Mouse (Mus musculus) ovary, postnatal 10 days (tissue): Measurements from ENCODE around the gene Zfp385b.

Source experiments
- DNase-seq: peaks from one replicate; pipeline ENCODE4 v3.0.0; 2022; ENCODE audit warnings: low spot score

Zfp385b gene

DNA sequence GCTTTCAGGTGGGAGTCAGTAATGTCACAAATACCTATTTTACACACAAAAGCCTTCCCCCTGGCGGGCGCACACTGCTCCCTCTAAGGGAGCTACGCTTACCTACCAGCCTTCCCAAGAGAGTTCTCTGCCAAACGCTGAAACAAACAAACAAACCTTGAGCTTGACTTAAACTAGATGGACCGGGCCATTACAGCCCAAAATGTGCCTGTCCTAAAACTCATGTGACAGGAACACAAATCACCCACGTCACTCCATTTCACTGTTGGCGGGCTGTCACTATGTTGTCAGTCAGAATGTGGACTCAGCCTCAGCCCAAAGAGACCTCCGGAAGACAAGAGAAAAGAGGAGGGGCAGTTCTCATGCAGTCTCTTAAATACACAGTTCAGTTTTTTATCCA, 300.7 kb downstream of the Zfp385b start:
- DNase-seq, result no peak

DNA sequence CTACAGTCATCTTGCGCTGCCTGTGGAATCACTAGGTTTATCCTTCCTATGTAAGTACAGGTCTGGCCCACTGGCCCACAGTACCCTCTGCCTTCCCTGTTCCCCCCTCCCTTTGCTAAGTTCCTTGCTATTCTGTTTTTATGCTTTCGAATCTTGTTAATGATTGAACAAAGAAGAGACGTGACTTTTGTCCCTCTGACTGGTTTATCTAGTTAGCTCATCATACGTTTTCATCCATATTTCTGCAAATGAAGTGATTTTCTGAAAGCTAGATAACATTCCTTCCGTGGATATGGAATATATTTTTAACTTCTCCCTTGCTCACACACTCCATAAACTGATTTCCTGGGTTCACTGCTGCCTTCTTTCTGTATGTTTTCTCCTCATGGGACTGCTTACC, 302.8 kb downstream of the Zfp385b start:
- DNase-seq, result no peak

DNA sequence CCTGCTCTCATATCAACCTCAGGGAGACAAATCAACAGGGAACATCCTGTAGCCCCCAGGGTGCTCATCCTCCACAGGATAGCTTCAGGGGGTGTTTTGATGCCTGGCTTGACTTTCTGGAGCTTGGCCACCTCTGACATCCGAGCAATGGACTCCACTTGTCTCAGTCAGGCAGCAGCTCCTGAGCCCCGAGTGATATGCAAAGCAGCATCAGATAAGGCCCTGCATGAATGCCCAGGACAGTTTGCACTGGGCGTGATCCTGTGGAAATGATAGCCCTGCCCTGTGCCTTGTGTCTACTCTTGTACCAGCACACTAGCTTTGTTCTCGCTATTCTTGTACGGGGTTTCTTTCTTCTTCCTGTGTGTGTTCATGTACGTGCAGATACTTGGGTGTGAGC, 303.8 kb downstream of the Zfp385b start:
- DNase-seq, result no peak

DNA sequence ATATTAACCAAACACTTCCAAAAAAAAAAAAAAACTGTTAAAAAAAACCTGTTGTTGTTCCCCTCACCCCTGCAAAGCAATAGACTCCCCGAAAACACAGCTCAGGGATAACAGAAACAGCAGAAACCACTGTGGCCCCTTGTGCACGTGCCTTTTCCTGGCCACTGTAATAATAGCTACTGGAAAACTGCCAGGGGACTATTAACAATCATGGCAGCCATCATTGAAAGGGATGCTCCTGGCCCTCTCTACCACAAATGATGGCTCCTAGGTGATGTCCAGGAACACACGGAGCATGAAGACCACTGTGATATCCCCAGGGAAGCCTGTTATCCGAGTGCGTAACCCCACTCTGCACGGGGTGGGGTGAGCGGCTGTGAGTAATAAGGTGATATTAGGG, 304.4 kb downstream of the Zfp385b start:
- no peak for DNase-seq

DNA sequence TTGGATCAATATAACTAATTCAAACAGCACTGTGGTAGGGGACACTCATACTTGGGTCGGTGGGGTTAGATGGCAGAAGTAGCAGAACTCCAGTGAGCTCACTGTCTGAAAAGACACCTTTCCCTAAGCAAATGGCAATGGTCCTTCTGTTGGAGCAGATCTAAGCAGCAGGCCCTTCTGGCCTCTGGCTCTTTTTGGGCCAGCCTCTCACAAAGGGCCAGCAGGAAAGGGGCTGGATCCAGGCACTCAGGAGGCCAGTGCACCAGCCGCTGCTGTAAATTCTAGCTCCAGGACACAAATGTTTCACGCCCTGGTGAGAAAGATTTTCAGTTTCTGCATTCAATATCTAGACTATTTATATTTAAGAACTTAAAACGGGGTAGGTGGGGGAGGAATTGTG, 305.0 kb downstream of the Zfp385b start:
- DNase-seq, result no peak

DNA sequence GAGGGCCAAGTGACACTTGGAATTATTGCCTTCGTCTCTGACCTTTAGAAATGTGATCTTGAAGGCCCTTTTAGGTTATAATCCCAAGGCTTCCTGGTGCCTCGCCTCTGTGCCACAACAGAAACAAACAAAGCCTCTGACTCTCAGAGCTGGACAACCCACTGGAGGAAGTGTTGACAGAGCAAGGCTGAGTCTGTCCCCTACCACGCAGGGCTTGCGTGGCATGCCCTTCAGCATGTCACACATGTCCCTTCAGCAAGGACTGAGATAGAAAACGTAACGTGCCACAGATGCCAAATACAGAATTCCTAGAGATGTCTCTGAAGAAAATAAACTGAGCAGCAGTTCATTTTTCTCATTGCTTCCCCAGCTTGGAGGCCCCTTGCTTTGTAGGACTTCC, 310.7 kb downstream of the Zfp385b start:
- DNase-seq, result no peak

DNA sequence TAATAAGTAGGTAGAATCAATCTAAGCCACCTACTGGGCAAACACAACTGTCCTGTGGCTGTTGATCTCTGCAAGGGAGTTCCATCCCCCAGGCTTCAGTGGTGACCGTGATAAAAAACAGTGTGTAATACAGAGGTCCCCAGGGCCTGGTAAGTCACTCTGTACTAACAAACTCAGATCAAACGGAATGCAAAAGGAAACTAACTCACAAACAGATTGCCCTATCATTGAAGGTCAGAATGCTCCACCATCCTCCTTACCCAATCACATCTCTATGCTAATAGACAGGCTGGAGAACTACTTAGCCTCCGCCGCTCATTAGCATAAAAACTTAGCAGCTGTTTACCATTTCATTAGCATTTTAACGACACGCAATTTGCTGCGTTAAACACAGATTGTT, 313.1 kb downstream of the Zfp385b start:
- DNase-seq, result no peak

DNA sequence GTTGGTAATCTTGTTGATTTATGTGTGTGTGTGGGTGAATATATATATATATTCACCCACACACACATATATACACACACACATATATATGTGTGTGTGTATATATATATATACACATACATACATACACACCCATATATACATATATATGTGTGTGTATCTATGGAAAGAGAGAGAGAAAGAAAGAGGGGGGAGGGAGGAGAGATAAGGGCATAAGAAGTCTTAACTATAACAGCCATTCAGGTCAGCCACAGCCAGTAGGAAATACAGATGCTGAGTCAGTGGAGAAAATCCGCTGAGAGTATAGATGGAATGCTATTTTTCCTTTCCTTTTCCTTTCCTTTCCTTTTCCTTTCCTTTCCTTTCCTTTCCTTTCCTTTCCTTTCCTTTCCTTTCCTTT, 313.8 kb downstream of the Zfp385b start:
- DNase-seq, result no peak

DNA sequence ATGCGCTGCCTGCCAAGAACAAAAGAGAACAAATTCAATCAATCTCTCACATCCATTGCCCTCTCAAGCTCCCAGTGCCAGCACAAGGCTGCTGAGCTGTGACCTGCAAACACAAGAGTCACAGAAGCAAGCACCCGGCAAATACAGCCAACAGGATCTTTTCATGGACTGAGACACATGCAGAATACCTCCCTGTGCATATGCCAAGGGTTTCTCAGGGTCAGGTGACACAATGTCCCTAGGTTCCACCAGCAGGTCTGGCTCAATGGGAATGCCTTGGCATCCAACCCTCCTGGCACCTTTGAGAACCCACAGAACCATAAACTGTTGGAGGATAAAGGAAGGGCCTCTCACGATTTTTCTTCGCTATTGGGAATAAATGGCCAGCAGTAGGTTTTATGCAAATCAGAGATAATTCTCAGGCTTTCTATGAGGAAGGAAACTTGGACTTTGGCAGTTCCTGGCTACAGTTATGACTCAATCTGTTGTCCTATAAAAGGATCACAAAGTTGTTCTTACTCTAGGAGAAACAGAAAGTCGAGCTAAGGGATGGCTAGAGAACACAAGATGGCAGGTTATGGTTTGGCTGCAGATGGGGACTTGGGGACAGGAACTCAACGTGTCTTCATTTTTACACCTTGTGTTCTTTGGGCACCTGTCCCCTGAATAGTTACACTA, 315.6 kb downstream of the Zfp385b start:
- DNase-seq, result no peak

DNA sequence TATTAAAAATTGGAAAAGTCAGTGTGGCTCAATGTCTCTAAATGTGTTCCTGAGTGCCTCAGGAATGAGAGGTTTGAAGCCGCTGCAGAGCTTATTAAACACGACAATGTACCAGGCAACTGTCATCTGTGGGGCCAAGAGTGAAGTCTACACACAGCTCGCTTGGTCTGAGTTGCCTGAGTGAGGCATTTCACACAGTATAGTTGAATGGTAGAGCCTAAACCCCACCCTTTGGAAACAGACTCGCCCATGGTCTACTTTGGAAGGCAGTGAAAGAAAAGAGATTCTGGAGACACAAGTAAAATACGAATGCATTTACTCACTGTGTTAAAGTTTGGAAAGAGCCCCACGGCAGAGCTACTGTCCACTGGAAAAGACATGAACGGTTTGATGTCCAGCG, 316.2 kb downstream of the Zfp385b start:
- no peak for DNase-seq

DNA sequence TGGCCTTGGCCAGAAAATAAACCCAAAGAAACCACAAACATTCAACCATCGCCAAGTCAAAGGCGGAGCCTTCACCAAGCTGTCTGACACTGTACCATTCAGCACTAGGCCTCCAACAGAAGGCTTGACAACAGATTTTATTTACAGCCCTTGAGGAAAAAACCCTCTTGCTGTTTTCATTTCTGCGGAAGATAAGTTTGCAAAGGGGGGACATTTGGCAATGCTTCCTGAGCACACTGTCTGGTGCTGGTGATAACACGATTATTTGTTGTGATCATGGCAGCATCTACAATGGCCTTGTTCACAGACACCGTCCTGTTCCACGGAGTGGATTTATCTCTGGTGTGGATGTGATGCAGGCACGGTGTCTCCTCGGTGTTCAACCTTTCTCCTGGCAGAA, 317.0 kb downstream of the Zfp385b start:
- no peak for DNase-seq

DNA sequence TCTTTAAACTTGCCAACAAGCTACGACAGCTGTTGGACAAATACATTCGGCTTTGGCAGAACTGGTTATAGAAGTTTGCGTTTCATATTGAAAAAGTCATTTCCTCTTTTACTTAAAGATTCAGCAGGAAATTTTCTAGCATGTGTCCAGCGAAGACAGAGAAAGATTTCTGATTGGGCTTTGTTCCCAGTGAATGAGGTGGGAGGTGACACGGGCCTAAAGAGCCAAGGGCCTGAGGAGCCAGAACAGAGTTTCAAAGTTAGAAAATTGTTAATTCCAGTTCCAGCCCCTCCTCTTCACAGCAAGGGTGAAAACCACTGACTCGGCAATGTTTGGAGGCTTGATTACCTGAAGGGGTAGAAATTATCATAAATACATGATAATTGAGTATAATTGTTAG, 319.0 kb downstream of the Zfp385b start:
- no peak for DNase-seq

DNA sequence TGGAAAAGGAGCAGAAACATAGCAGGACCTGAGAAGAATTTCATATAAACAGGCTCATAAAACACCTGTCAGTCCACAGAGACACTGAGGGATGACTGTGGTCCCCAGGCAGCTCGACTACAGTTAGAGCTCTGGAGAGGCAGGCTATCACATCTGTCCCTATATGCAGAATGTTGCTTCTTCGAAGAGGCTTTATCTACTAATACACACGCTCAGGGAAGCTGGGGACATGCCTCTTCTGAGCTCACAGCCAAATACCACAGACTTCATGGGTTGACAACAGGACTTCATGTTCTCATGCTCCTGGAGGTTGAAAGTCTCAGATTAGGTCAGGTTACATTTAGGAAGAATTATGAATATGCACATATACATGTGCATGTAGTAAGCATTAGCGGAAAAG, 321.1 kb downstream of the Zfp385b start:
- DNase-seq, result no peak

DNA sequence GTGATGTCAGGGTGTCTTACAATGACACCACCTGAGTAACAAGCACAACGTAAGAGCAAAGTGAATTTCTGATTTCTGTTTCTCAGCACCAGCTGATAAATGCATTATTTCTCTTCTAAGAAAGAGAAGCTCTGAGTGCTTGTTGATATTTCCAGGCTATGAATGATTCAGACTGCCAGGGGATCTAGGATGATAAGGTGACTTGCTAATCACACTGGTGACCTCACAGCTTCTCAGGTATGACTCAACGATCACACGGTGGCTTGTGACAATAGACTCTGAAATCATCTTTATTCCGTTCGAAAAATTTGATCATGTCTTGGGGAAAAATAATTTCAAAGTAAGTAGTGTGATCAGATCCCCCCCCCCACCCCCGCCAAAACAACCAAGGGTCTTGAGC, 321.5 kb downstream of the Zfp385b start:
- no peak for DNase-seq

DNA sequence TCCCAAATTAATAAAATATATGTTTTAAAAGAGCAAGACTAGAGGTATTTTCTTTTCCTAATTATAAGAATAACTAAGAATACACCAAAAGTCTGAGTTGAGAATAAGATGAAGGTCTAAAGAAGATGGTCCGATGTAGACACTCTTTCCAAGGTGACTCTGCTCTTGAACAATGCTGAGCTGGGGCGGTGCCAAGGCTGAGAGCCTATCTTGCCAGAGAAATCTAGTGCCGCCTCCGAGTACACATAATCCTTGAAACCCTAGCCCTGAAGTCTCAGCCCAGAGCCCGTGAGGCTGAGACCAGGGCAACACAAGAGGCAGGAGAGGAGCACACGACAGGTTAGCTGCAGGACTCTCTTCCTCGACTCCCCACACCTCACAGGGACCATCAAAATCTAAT, 323.4 kb downstream of the Zfp385b start:
- DNase-seq, result no peak

DNA sequence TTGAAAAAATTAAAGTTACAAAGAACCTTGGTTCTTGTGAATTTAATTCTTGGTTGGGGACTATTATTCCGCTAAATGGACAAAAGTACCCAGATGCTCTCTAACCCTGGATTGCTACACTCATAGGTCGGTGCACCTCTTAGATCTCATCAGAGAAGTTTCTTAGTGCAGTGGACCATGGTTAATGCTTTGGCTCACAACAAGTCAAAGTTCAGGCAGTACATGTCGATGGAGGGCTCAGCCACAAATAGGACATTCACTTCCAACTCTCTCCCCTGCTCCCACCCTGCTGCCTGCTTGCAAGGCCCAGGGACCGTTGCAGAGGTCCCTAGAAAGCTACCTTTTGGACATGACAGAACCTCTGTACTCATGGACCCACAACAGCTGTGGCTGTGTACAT, 324.1 kb downstream of the Zfp385b start:
- DNase-seq, result no peak

DNA sequence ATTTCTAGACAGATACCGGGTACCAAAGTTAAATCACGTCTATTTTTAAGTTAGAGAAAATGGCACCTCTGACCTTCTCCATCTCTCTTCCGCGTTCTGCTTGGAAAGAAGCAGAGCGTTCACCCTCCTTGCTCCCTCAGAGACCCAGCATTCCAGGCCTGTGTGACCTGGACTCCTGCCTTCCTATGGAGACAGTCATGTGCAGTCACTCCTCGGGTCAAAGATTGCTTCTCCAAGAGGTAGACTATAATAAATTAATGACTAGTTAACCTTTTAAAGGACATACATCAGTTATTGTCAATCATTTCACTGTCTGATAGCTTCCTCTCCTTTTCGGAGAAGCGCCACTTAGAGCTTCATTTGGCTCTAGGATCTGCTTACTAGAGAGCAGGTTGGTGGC, 325.7 kb downstream of the Zfp385b start:
- DNase-seq, result no peak

DNA sequence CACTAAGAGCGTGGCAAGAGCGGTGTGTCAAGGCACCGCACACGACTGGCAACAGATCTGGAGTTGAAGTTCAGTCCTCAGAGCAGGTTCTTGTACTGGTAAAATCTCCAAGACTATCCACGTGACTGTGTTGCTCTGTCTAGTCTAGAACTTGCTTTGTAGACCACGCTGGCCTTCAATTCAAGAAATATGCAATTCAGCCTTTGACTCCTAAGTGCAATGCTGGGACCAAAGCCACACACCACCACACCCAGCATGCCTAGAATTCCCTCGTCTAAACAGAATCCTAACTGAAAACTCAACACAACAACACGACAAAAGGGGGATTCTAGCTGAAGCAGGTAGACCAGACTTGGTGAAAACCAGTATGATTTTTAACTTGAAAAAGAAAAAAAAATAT, 332.3 kb downstream of the Zfp385b start:
- DNase-seq, result no peak

DNA sequence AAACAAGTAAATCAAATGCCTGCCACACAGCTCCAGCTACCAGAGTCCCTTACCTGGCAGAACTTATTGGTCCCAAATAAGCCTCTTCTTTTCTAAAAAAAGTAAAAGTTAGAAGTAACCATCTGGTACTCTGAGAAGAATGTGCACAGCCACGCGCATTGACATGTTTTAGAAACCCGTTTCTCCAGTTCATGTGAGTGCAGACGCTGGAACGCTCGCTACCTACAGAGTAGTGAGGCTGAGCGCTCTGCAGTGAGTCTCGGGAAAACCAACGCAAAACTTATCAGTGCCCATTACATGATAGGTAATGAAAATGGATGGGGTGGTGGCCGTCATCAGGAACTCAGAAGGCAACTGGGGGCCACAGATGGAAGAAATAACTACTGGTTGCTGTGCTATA, 338.2 kb downstream of the Zfp385b start:
- DNase-seq, result no peak

DNA sequence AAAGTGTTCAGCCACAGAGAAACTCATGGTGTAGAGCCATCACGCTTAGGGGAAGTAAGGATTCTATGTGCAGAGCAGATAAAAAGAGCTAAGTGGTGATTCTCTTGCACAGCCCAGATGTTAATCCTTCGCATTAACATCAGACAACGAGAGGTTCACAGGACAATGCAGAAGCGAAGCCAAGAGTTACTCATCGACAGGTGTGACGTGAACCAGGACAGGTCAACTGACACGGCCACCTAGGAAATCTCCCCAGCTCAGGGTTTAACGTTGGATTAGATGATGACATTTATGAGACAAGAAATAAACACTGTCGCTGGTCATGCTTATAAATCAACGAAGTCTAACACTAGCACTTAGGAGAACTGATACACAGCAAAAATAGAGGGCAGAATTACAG, 341.9 kb downstream of the Zfp385b start:
- no peak for DNase-seq

DNA sequence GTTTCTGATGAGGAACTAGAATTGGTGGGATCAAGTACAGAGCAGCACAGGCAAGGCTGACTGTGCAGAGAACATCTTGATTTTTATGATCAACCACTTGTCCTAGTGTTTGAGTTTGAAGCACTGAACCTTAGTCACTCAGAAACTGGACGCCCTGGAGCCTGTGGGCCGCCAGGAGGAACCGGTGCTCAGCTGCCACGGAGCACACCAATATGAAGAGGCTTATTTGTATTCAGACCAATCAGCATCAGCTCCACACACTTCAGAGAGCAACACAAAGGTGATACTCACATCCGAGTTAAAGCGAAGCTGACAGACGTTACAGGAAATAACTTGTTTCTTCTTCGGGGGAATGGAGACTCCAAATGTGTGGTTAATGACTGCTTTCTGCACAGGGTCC, 343.0 kb downstream of the Zfp385b start:
- DNase-seq, result no peak

DNA sequence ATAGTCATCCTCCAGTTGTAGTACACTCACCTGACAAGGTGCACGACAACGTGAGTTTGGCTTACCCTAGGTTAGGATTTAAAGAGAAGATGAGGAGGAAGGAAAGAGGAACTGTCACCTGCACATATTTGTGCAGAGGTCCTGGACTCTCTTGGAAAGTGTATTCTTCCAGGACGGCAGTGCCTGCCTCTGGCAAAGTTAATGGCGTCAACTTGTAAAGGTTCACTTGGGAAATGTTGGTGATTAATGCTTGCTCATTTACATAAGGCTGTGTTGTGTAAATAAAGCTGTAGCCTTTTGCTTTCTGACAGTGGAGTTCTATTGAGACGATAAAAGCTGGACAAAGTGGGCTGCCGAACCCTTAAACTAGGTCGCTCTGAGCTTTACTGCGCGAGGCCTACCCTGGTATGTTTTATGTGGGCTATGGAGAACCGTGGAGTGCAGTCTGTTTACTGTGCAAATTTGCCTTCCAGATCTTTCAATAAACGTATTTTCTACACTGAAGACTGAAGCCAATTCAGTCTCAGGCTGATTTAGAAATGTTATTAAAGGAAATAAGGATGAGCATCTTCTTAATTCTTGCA, 347.1 kb downstream of the Zfp385b start:
- no peak for DNase-seq

DNA sequence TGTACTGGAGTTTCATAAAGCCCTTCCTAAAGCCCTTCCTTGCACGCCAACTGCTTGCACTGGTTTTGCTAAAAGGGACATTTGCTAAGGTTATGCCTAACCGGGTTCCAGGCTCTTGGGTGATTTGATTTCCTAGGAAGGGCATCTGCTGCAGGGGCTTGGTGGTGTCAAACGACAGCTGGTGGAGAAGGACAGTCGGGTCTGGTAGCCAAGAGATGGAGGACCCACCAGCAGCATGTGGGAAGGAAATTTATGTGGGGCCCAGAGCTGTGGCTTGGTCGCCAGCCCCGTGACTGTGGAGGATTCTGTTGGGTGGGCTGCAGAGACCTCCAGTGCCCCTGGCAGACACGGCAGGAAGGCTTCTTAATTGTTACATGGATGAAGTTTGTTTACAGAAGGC, 348.7 kb downstream of the Zfp385b start:
- DNase-seq, result no peak

DNA sequence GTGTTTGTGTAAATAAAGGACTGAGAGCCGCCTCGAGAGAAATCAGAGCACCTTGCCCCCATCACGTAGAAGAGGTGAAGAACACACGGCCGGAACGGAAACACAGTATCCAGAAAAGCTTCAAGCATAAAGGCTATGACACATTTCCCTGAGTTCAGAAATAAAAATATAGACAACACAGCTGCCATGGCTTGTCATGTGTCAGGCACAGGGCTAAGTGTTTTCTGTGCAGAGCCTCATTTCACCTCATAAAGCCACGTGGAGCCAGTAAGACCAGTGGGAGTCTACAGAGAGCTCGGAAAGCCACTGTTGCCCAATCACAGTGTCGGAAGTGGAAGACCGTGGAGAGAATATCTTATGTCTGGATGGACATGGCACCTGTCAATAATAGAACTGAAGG, 358.0 kb downstream of the Zfp385b start:
- no peak for DNase-seq

DNA sequence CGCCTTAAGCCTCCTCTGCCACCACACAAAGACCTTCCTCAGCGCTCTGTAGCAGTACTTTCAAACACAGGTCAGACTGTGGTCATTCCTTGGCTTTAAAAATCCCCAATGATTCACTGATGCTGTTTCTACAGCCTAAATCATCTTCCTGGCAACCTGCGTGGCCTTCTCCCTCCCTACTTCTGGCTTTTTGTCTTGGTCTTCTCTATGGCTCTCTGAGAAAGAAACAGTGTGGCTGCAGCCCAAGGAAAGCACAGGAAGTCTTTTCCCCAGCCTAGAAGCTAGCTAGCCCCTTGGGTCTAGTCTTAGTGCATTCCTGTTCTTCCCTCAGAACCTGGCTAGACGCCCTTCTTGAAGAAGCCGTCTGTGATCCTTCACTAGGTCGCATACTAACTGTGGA, 359.4 kb downstream of the Zfp385b start:
- DNase-seq, result no peak
